Mouse (Mus musculus) gonadal fat pad, adult 2 months (tissue): ENCODE measurements around the gene Ascl1. TPM values are rescaled to one million over a fixed set of nuclear protein-coding genes. Genes with fewer than 3 reads are reported as not detected.

Experiments
- DNase-seq: peaks from one replicate; pipeline ENCODE4 v3.0.0-alpha.2; 2012; ENCODE audit warnings: low read depth
- polyA plus RNA-seq: library from polyadenylated mRNA; depleted of rRNA; stranded (reverse); fragments of >200 nt; gene quantifications from 2 replicates; pipeline ENCODE4 v1.2.3, GENCODE M21; 2012; rRNA removed

Gene Ascl1
- 0.45 and 0.66 TPM in 2 replicates for polyA plus RNA-seq

DNA sequence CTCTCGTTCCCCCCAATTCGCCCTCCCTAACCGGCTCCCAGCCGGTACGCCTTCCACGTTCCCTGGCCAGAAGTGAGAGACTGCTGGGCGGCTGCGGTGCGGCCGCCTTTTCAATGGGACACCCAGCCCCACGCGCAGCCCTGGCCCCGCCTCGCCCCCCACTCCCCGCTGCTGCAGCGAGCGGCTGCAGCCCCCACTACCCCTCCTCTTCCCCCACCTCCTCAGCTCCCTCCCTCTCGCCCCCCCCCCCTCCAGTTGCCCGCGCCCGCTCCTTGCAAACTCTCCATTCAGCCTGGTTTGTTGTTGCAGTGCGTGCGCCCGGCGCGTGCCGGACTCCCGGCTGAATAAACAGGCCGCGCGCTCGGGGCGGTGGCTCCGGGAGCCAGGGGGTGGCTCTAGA is at the start of gene Ascl1:
Ascl1 (minus strand) TSS at position 85 of the 400 bp plus-strand sequence.
- DNase-seq: no peak

- no peak for DNase-seq
Observed at GRCm38 (mm10) chr10:87534172-87534571, 40.7 kb upstream of the Ascl1 start.

DNA sequence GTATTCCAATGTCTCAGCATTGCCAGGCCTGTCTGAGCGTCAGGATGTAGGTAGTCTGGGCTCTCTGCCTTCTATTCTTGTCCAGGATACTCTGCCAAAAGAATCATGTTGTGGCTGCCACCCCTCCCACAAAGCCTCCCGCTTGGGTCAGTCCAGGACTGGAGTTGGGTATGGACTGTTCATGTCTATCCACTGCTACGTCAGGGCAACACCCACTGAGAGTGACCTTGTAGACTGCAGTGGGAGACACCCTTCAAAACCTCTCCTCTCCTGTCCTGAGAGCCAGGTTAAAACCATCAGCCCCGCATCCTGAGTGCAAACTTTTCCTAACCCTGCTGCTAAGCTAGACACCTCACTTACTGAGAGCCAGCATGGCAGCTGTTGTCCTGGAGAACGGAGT is 28.2 kb upstream of the Ascl1 start, which contains the start of gene Pah:
Pah (plus strand) TSS at position 150 of the 400 bp plus-strand sequence.
- DNase-seq: no peak

DNA sequence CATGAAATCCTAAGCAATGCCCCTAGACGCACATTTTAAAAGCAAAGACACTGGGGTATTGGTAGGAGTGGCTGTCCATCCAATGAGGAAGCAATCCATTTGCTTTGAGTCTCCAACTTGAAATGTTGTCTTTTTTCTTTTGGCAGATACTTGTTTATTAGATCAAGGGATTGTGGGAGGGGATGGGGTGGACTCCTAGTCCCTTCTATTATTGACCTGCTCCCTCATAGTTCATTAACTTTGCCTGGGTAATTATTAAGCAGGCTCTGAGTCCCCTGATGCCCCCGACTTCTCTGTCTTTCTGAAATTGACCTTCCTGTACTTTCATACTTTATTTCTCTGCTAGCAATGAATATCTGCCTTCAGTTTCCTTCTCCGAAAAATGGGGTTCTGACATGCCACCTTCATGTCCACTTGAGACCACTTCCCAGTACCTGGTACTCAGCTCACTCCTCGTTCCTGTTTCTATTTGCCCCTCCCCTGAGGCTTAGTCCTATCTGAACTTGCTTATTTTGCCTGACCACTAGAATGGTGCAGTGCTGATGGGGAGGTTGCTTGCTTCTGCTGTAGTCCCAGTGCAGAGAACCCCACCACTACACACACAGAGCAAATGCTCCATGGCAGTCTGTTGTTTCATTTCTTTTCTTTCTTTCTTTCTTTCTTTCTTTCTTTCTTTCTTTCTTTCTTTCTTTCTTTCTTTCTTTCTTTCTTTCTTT is 27.1 kb upstream of the Ascl1 start:
- no peak for DNase-seq

GRCm38 (mm10) chr10:87518585-87518984 is 25.1 kb upstream of the Ascl1 start:
- no peak for DNase-seq

GRCm38 (mm10) chr10:87513052-87513451 is 19.6 kb upstream of the Ascl1 start:
- DNase-seq: no peak

GRCm38 (mm10) chr10:87508581-87508980 is 15.1 kb upstream of the Ascl1 start:
- DNase-seq: no peak

GRCm38 (mm10) chr10:87503946-87504345 is 10.5 kb upstream of the Ascl1 start:
- DNase-seq: no peak

DNA sequence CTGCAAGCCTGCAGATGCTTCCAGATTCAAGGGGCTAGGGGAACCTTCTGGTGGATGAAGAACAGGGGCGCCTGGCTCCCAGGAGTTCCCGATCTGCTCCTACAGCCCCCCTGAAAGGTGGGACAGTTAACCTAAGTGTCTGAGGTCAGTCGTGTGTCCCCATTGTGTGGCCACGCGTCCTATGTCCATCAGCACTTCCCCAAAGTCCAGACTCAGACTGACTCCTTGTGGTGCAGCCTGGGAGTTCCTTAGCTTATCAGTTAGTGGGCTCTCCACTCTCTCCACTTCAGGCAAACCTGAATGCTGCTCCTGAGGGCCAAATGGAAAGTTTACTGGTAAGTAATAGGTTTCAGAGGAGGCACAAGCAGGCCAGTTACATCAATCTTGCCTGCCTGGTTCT is 8.8 kb upstream of the Ascl1 start:
- DNase-seq: no peak

- DNase-seq: no peak
Observed at GRCm38 (mm10) chr10:87501659-87502042, 8.2 kb upstream of the Ascl1 start.

- no peak for DNase-seq
Observed at GRCm38 (mm10) chr10:87500926-87501658, 7.6 kb upstream of the Ascl1 start.

- DNase-seq: no peak
Observed at GRCm38 (mm10) chr10:87497056-87497455, 3.6 kb upstream of the Ascl1 start.

DNA sequence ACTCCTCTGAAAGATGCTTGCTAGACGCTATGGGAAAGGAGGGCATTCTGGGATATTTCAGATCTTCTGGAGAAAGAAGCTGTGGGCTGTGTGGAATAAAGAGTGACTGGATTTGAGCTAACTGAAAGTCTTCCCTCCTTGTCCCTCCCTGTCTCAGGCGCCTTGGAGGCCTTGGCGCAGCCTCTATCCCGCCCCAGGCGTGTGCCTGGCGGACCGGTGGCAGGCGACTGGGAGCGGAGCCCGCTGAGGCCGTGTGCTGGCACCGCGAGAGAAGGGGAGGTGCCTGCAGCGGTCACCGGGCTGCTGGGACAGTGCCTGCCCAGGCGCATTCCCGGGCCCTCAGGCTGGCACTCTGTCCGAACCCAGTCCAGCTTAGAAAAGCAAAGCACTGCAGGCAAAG is 1.1 kb upstream of the Ascl1 start:
- DNase-seq: no peak

- DNase-seq: no peak
Observed at GRCm38 (mm10) chr10:87494176-87494575, 716 bp upstream of the Ascl1 start.

- no peak for DNase-seq
Observed at GRCm38 (mm10) chr10:87492661-87493551, 554 bp downstream of the Ascl1 start.

- no peak for DNase-seq
Observed at GRCm38 (mm10) chr10:87492332-87492660, 1.2 kb downstream of the Ascl1 start.

GRCm38 (mm10) chr10:87491485-87492040 is 1.9 kb downstream of the Ascl1 start:
- no peak for DNase-seq

GRCm38 (mm10) chr10:87490328-87490727 is 3.1 kb downstream of the Ascl1 start:
- no peak for DNase-seq

GRCm38 (mm10) chr10:87489246-87490009 is 4.0 kb downstream of the Ascl1 start:
- no peak for DNase-seq

- no peak for DNase-seq
Observed at GRCm38 (mm10) chr10:87488429-87489145, 4.9 kb downstream of the Ascl1 start.
